Mouse (Mus musculus) common myeloid progenitor, adult 5-6 weeks (primary cell): ENCODE measurements around the gene Cdkl4. TPM values are rescaled to one million over a fixed set of nuclear protein-coding genes. Genes with fewer than 3 reads are reported as not detected.
"Not testable (repeated sequence)": the region's sequence is repeated elsewhere in the genome, so short reads cannot be mapped to it uniquely, and the experiment has no call there.

Experiments used
- ATAC-seq: replicated peaks from 2 replicates; pipeline ENCODE4 v1.8.0; 2016; ENCODE audit warnings: low read depth, mild to moderate bottlenecking, moderate TSS enrichment, inconsistent platforms; ENCODE audit not compliant: poor library complexity, severe bottlenecking
- total RNA-seq: library from RNA; stranded (forward); fragments of 200-1000, 187-1606 nt; gene quantifications from 2 replicates; pipeline ENCODE4 v1.2.3, GENCODE M21; 2017

Gene Cdkl4
- total RNA-seq, 1 experiment from 2014 or later, result not detected

GRCm38 (mm10) chr17:80564611-80564924, 13.0 kb downstream of the Cdkl4 start:
- peak; percentile 88 for ATAC-seq

DNA sequence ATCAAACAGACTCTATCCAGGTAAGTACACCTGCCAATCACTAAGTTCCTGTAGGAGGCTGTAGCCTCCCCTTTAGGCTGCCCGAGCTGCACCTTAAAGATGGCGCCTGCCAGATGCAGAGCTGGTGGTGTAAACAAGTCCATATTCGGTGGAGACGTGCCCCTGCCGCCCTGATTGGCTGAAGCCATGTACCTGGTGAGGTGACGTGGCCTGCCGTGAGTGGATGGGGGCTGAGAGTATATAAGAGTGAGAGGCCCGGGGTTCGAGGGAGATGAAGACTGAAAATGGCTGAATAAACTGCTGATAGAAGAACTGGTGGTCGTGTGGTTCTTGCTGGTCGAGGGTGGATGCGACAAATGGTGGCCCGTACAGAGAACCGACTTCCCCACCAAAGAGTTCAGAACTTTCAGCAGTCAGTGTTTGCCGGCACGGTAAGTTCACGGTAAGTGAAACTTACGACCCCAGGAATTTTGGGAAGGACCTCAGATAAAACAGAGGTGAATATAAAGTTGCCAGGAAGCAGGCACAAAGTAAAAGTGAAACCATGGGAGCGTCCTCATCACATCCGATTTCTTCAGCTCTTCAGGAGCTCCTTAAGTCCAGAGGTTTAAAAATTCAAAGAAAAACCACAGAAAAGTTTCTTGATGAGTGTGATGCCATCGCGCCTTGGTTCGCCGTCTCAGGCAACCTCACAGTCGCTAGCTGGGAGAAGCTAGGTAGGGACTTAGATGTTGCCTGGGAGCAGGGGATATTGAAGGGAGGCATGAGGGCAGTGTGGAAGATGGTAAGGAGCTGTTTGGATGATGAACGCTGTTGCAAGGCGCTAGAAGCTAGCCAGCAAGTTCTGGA, 13.6 kb downstream of the Cdkl4 start:
- ATAC-seq, result not testable (repeated sequence)

- ATAC-seq, result no peak
Observed at GRCm38 (mm10) chr17:80562792-80563191, 14.8 kb downstream of the Cdkl4 start.

- ATAC-seq, result peak; percentile 78
Observed at GRCm38 (mm10) chr17:80560669-80561401, 16.8 kb downstream of the Cdkl4 start.

DNA sequence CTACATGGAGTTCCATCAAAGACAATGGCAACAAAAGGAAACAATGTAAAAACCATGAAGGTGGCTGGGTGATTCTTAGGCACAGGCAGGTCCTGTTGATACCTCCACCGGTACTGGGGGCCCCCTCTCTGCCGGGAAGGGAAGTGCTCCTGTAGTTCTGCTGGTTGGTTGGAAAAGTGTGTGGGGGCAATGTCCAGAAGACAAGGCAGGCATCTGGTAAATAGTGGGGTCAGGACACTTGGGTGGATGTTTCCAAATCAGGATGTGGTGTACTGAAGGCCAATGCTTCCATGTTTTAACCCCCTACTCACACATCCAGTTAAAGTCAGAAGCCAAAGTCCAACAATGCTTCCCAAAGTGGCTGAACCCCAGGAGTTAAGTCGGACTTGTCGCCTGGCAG, 17.9 kb downstream of the Cdkl4 start:
- peak; percentile 26; the same call in 1 of the 2 replicates for ATAC-seq

- peak; percentile 30; the same call in 1 of the 2 replicates for ATAC-seq
Observed at GRCm38 (mm10) chr17:80559050-80559449, 18.6 kb downstream of the Cdkl4 start.

DNA sequence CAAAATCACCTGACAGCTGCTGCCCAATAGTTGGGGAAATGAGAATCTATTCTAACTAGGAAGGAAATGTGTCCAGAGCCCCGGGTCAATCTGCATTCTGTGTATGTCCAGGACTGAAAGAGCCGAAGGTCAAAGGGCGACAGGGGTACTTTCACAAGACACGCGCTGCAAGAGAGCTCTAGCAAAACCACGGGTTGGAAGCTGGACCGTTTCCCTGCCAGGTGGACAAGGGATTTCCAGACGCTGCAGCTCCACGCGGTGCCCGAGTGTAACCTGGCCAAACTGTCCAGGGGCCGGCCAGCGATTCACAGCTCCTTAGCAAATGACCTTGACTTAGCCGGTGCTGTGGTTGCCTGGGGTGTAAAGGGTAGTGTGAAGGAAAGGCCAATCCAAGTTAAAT, 19.0 kb downstream of the Cdkl4 start:
- no peak for ATAC-seq

GRCm38 (mm10) chr17:80557461-80557860, 20.2 kb downstream of the Cdkl4 start:
- ATAC-seq, result no peak

- peak; percentile 92 for ATAC-seq
Observed at GRCm38 (mm10) chr17:80553318-80554270, 24.0 kb downstream of the Cdkl4 start.

GRCm38 (mm10) chr17:80552653-80553052, 25.0 kb downstream of the Cdkl4 start:
- no peak for ATAC-seq

- no peak for ATAC-seq
Observed at GRCm38 (mm10) chr17:80550981-80551380, 26.6 kb downstream of the Cdkl4 start.

DNA sequence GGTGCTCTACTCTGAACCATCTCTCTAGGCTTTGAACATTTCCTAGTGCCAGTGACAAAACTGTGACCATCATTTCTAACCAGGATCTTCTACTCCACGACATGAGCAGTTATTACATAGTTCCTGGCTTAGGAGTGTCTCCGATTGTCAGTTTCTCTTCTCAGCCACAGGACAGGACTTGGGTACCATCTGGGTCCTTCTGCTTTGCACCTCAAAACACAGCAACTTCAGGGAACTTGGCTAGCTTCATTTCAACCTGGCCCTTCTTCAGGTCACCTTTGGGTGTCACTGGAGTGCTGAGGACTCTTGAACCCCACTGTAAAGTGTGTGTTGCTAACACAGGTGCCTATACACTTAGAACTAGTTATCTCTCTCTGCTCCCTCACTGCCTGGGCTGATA, 30.8 kb downstream of the Cdkl4 start:
- no peak for ATAC-seq

GRCm38 (mm10) chr17:80546227-80546626, 31.4 kb downstream of the Cdkl4 start:
- ATAC-seq, result no peak

DNA sequence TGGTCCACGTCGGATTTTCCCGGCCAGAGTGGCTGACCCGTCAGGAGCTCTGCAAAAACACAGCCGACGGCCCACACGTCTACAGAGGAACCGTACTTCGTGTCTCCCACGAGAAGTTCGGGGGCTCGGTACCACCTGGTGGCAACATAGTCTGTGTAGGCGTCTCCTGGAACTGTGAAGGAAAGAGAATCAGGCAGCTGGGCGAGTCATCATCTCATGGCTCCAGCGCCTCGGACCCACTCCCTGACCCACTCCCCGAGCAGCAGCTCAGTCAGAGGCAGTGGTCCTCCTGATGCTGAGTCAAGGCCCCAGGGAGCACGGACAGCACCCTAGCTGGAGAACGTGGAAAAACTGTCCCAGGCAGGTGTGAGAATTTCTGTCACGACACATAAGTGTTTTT, 34.0 kb downstream of the Cdkl4 start:
- no peak for ATAC-seq

GRCm38 (mm10) chr17:80537136-80537535, 40.5 kb downstream of the Cdkl4 start:
- ATAC-seq, result 0 out of 2 replicates have a peak, but pooled peaks have one; percentile 25

GRCm38 (mm10) chr17:80535633-80536032, 42.0 kb downstream of the Cdkl4 start:
- ATAC-seq, result no peak

DNA sequence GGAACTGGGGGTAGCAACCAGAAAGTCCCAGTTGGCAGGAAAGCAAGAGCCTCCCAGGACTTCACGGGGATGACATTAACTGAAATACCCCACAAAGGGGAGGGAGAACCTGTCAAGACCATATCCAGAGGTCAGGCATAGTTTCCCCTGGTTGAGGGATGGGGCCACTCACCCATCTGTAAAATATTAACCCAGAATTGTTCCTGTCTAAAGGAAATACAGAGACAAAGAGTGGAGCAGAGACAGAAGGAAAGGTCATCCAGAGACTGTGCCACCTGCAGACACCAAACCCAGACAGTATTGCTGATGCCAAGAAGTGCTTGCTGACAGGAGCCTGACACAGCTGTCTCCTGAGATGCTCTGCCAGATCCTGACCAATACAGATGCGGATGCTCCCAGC, 46.3 kb downstream of the Cdkl4 start:
- ATAC-seq, result not testable (repeated sequence)

DNA sequence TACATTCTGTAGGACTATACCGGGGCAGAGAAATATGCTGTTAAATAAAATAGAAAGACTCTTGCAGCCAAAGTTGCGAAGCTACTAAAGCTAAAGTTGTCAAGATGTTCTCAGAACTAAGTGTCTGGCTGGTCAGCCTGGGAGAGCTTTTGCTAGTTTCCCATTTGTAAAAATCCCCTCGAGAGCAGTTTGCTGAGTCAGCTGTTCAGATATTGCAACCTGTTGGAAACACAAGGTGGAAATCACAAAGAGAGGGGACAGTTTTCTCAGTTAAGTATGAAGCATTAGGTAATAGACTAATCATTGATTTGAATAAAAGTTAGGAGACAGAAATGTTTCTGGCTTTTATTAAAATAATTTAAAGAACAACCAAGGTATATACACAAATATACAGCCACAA, 54.4 kb downstream of the Cdkl4 start:
- ATAC-seq, result no peak

DNA sequence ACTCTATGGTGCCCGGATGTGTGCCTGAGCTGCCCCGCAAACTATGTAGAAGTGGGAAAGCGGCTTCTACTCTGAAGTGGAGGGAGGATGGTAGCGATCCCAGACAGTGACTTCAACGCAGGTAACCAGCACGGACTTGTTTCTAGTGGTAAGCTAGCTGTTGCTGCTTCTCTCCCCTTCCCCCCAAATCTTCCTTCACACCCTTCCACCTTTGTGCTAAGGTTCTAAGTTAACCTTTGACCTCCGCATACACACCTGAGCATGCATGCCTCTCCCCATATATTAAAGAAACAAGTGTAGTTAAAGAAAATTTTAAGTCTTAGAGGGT, 55.4 kb downstream of the Cdkl4 start:
- ATAC-seq, result no peak

DNA sequence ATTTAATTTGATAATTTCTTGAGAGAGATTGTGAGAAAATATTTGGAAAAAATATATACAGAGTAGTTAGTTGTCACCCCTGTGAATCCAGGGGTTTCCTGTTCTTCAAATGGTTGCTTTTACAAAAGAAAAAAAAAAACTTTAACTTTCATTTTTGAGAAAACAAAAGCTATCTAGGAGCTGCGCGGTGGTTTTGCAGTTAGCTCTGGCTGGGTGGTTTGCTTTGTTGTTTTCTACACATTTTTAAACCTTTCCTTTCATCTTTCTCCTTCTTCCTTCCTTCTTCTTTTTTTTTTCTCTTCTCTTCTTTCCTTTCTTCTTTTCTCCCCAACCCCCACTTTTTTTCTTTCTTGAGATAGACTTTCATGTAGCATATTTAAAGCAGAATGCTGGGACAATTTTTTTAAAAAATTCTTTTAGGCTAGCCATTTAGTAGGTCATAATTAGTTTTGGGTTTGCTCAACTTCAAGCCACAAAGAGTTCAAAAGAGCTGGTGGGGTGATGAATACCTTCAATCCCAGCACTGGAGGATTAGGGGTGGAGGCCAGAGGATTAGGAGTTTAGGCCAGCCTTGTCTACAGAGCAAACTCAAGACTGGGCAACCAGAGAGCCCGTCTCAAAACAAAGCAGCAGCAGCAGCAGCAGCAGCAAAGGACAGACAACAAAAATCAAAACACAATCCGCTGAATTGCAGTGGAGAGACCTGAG, 55.9 kb downstream of the Cdkl4 start:
- ATAC-seq, result no peak
